Mouse (Mus musculus): ENCODE measurements around the gene Ftsj1. TPM values are rescaled to one million over a fixed set of nuclear protein-coding genes. Genes with fewer than 3 reads are reported as not detected.
A peak's percentile ranks its signal among the peaks of the same experiment; 100 is the strongest.

Gene Ftsj1
- total and polyA plus RNA-seq, 2 experiments from 2014 or later: 35.4 to 39.6 TPM

GRCm38 (mm10) chrX:8248542-8249120, 3.6 kb downstream of the Ftsj1 start:
- no peak overlapping the region for H3K9ac ChIP-seq (replicated peaks; ENCODE audit: low read length, poor library complexity, severe bottlenecking)
- WGBS: 88% methylated on average over 8 of the region's 8 CpGs
- H3K27ac ChIP-seq (ENCODE audit: low read depth, low read length): no peak overlapping the region
- 0 out of 2 replicates have a peak, but pooled peaks cover 5% of the 10 kb centered on the region for H3K36me3 ChIP-seq (ENCODE audit: insufficient read depth, low read length)
- H3K9me3 ChIP-seq (ENCODE audit: low read length): no peaks in the 10 kb centered on the region
- no peaks in the 10 kb centered on the region for H3K4me1 ChIP-seq (ENCODE audit: insufficient read depth, low read length)
- H3K4me2 ChIP-seq (ENCODE audit: low read depth, low read length, poor library complexity, severe bottlenecking): no peak overlapping the region
- TF ChIP-seq CTCF (IDR thresholded peaks at IDR 0.05): no peak
- DNase-seq (ENCODE audit: low spot score): no peak
- H3K27me3 ChIP-seq (ENCODE audit: insufficient read depth, low read length): no peaks in the 10 kb centered on the region
- no peak for ATAC-seq (ENCODE audit: low FRiP score)
- H3K4me3 ChIP-seq (ENCODE audit: low read depth, low read length): no peak overlapping the region

- H3K36me3 ChIP-seq (ENCODE audit: insufficient read depth, low read length): 0 out of 2 replicates have a peak, but pooled peaks cover 5% of the 10 kb centered on the region
- 81% methylated on average over 2 of the region's 2 CpGs for WGBS
- no peak overlapping the region for H3K4me3 ChIP-seq (ENCODE audit: low read depth, low read length)
- no peak overlapping the region for H3K4me2 ChIP-seq (ENCODE audit: low read depth, low read length, poor library complexity, severe bottlenecking)
- H3K4me1 ChIP-seq (ENCODE audit: insufficient read depth, low read length): no peaks in the 10 kb centered on the region
- no peak overlapping the region for H3K27ac ChIP-seq (ENCODE audit: low read depth, low read length)
- peak; percentile 35 for TF ChIP-seq CTCF (IDR thresholded peaks at IDR 0.05)
- H3K9ac ChIP-seq (replicated peaks; ENCODE audit: low read length, poor library complexity, severe bottlenecking): no peak overlapping the region
- no peaks in the 10 kb centered on the region for H3K27me3 ChIP-seq (ENCODE audit: insufficient read depth, low read length)
- no peaks in the 10 kb centered on the region for H3K9me3 ChIP-seq (ENCODE audit: low read length)
- DNase-seq (ENCODE audit: low spot score) (no peak), ATAC-seq (ENCODE audit: low FRiP score) (no peak)
Measured at GRCm38 (mm10) chrX:8247680-8248079, 4.5 kb downstream of the Ftsj1 start.

GRCm38 (mm10) chrX:8238804-8239395, 13.3 kb downstream of the Ftsj1 start:
- Histone ChIP-seq H3K9me3 (ENCODE audit: low read length) (0 out of 2 replicates have a peak, but pooled peaks cover 4% of the 10 kb centered on the region), H3K4me2 (ENCODE audit: low read depth, low read length, poor library complexity, severe bottlenecking) (no peak overlapping the region), H3K4me3 (ENCODE audit: low read depth, low read length) (no peak overlapping the region), H3K36me3 (ENCODE audit: insufficient read depth, low read length) (no peaks in the 10 kb centered on the region), H3K27ac (ENCODE audit: low read depth, low read length) (no peak overlapping the region), H3K4me1 (ENCODE audit: insufficient read depth, low read length) (no peaks in the 10 kb centered on the region), H3K9ac (replicated peaks; ENCODE audit: low read length, poor library complexity, severe bottlenecking) (no peak overlapping the region), H3K27me3 (ENCODE audit: insufficient read depth, low read length) (no peaks in the 10 kb centered on the region)
- TF ChIP-seq CTCF (IDR thresholded peaks at IDR 0.05): no peak
- no peak for DNase-seq (ENCODE audit: low spot score)
- ATAC-seq (ENCODE audit: low FRiP score): no peak
- WGBS: 67% methylated on average over 13 of the region's 13 CpGs

GRCm38 (mm10) chrX:8236704-8237103, 15.5 kb downstream of the Ftsj1 start:
- Histone ChIP-seq H3K9ac (replicated peaks; ENCODE audit: low read length, poor library complexity, severe bottlenecking) (no peak overlapping the region), H3K27me3 (ENCODE audit: insufficient read depth, low read length) (no peaks in the 10 kb centered on the region), H3K36me3 (ENCODE audit: insufficient read depth, low read length) (no peaks in the 10 kb centered on the region), H3K4me1 (ENCODE audit: insufficient read depth, low read length) (no peaks in the 10 kb centered on the region), H3K27ac (ENCODE audit: low read depth, low read length) (no peak overlapping the region), H3K4me3 (ENCODE audit: low read depth, low read length) (no peak overlapping the region), H3K9me3 (ENCODE audit: low read length) (0 out of 2 replicates have a peak, but pooled peaks cover 4% of the 10 kb centered on the region), H3K4me2 (ENCODE audit: low read depth, low read length, poor library complexity, severe bottlenecking) (no peak overlapping the region)
- 68% methylated on average over 2 of the region's 2 CpGs for WGBS
- no peak for TF ChIP-seq CTCF (IDR thresholded peaks at IDR 0.05)
- DNase-seq (ENCODE audit: low spot score): no peak
- no peak for ATAC-seq (ENCODE audit: low FRiP score)

- Histone ChIP-seq H3K9me3 (ENCODE audit: low read length) (0 out of 2 replicates have a peak, but pooled peaks cover 4% of the 10 kb centered on the region), H3K4me1 (ENCODE audit: insufficient read depth, low read length) (no peaks in the 10 kb centered on the region), H3K4me2 (ENCODE audit: low read depth, low read length, poor library complexity, severe bottlenecking) (no peak overlapping the region), H3K9ac (replicated peaks; ENCODE audit: low read length, poor library complexity, severe bottlenecking) (no peak overlapping the region), H3K27me3 (ENCODE audit: insufficient read depth, low read length) (no peaks in the 10 kb centered on the region), H3K27ac (ENCODE audit: low read depth, low read length) (no peak overlapping the region), H3K4me3 (ENCODE audit: low read depth, low read length) (no peak overlapping the region), H3K36me3 (ENCODE audit: insufficient read depth, low read length) (no peaks in the 10 kb centered on the region)
- DNase-seq (ENCODE audit: low spot score) (no peak), ATAC-seq (ENCODE audit: low FRiP score) (no peak)
- TF ChIP-seq CTCF (IDR thresholded peaks at IDR 0.05): no peak
- WGBS: 81% methylated on average over 3 of the region's 3 CpGs
Measured at GRCm38 (mm10) chrX:8233602-8234001, 18.6 kb downstream of the Ftsj1 start.

GRCm38 (mm10) chrX:8230272-8230671, 21.9 kb downstream of the Ftsj1 start:
- Histone ChIP-seq H3K27ac (ENCODE audit: low read depth, low read length) (no peak overlapping the region), H3K4me3 (ENCODE audit: low read depth, low read length) (no peak overlapping the region), H3K27me3 (ENCODE audit: insufficient read depth, low read length) (no peaks in the 10 kb centered on the region), H3K36me3 (ENCODE audit: insufficient read depth, low read length) (no peaks in the 10 kb centered on the region), H3K4me2 (ENCODE audit: low read depth, low read length, poor library complexity, severe bottlenecking) (no peak overlapping the region), H3K4me1 (ENCODE audit: insufficient read depth, low read length) (no peaks in the 10 kb centered on the region), H3K9me3 (ENCODE audit: low read length) (no peaks in the 10 kb centered on the region), H3K9ac (replicated peaks; ENCODE audit: low read length, poor library complexity, severe bottlenecking) (no peak overlapping the region)
- DNase-seq (ENCODE audit: low spot score) (no peak), ATAC-seq (ENCODE audit: low FRiP score) (no peak)
- no peak for TF ChIP-seq CTCF (IDR thresholded peaks at IDR 0.05)
- 69% methylated on average over 4 of the region's 4 CpGs for WGBS
